Mouse (Mus musculus) midbrain, postnatal 0 days (tissue): ENCODE measurements around the gene Hpca. TPM values are rescaled to one million over a fixed set of nuclear protein-coding genes. Genes with fewer than 3 reads are reported as not detected.

Source experiments
- ATAC-seq: fragments of 200-750 bp; cut with Nextera tagmentation; 2 replicates; pipeline ENCODE4 v1.8.0; 2017; ENCODE audit warnings: moderate number of reproducible peaks, mild to moderate bottlenecking, moderate TSS enrichment, moderate library complexity; ENCODE audit not compliant: low FRiP score
- DNase-seq: peaks from one replicate; pipeline ENCODE4 v3.0.0-alpha.2; 2015; ENCODE audit warnings: low spot score
- H3K27ac ChIP-seq: fragments of 300-500 bp; sonication (generic); 2 replicates; pipeline ENCODE4 v1.5.1; 2014; ENCODE audit warnings: low read depth, mild to moderate bottlenecking, low read length, mixed read lengths
- H3K27me3 ChIP-seq: fragments of 300-500 bp; sonication (generic); 2 replicates; pipeline ENCODE4 v1.6.1; 2014; ENCODE audit warnings: low read length, control low read depth, mixed read lengths; ENCODE audit not compliant: insufficient read depth
- H3K36me3 ChIP-seq: fragments of 300-500 bp; sonication (generic); 2 replicates; pipeline ENCODE4 v1.6.1; 2014; ENCODE audit warnings: low read length, control low read depth, mixed read lengths; ENCODE audit not compliant: insufficient read depth
- H3K4me1 ChIP-seq: fragments of 300-500 bp; sonication (generic); 2 replicates; pipeline ENCODE4 v1.6.1; 2014; ENCODE audit warnings: mild to moderate bottlenecking, control low read depth, antibody characterized with exemption, low read length, mixed read lengths; ENCODE audit not compliant: insufficient read depth
- H3K4me2 ChIP-seq: fragments of 300-500 bp; sonication (generic); 2 replicates; pipeline ENCODE4 v1.6.1; 2014; ENCODE audit warnings: low read depth, mild to moderate bottlenecking, low read length, mixed read lengths; ENCODE audit not compliant: poor library complexity, severe bottlenecking
- H3K4me3 ChIP-seq: fragments of 300-500 bp; sonication (generic); 2 replicates; pipeline ENCODE4 v1.5.1; 2014; ENCODE audit warnings: low read depth, mild to moderate bottlenecking, low read length, moderate library complexity
- H3K9ac ChIP-seq: fragments of 300-500 bp; sonication (generic); replicated peaks from 2 replicates; pipeline ENCODE4 v1.6.1; 2014; ENCODE audit warnings: mild to moderate bottlenecking, low read length, moderate library complexity, mixed read lengths; ENCODE audit not compliant: poor library complexity, severe bottlenecking
- H3K9me3 ChIP-seq: fragments of 300-500 bp; sonication (generic); 2 replicates; pipeline ENCODE4 v1.6.1; 2016; ENCODE audit warnings: low read length, control low read depth
- CTCF ChIP-seq: IDR thresholded peaks from 2 replicates; pipeline ENCODE4 v1.5.1; 2016; ENCODE audit warnings: antibody characterized with exemption, mild to moderate bottlenecking
- WGBS: fragments of 180-500 bp; shearing (Covaris S2); extraction: QIAGEN DNeasy Blood & Tissue Kit; methylation state at CpG from one replicate; pipeline ENCODE4 v1.1.7; 2014; 5-methylcytosine and 5-hydroxymethylcytosine counted together
- polyA plus RNA-seq: library from polyadenylated mRNA; unstranded; fragments of >200 nt; fragmentation: Nextera tagmentation; extraction: Ambion mirVana; gene quantifications from 2 replicates; pipeline ENCODE4 v1.2.1, GENCODE M21; 2015
- total RNA-seq: library from RNA; depleted of rRNA; stranded (reverse); fragments of >200 nt; gene quantifications from 2 replicates; pipeline ENCODE4 v1.2.3, GENCODE M21; 2014; rRNA removed

The Hpca gene
- total and polyA plus RNA-seq, 2 experiments from 2014 or later, result 217 to 292 TPM

- Histone ChIP-seq H3K4me2 (no peak overlapping the region), H3K27me3 (no peaks in the 10 kb centered on the region), H3K9me3 (no peaks in the 10 kb centered on the region), H3K4me1 (no peaks in the 10 kb centered on the region), H3K27ac (no peak overlapping the region), H3K9ac (no peak overlapping the region), H3K36me3 (no peaks in the 10 kb centered on the region), H3K4me3 (no peak overlapping the region)
- no peak for DNase-seq
- 89% methylated on average over 5 of the region's 5 CpGs for WGBS
- no peak for ATAC-seq
- no peak for TF ChIP-seq CTCF
Measured at GRCm38 (mm10) chr4:129067638-129068415, 54.0 kb downstream of the Hpca start.

- no peak overlapping the region for H3K9ac ChIP-seq
- no peaks in the 10 kb centered on the region for H3K36me3 ChIP-seq
- H3K4me2 ChIP-seq, result no peak overlapping the region
- ATAC-seq, result no peak
- no peak for DNase-seq
- no peaks in the 10 kb centered on the region for H3K27me3 ChIP-seq
- no peaks in the 10 kb centered on the region for H3K4me1 ChIP-seq
- TF ChIP-seq CTCF, result no peak
- no peaks in the 10 kb centered on the region for H3K9me3 ChIP-seq
- no peak overlapping the region for H3K27ac ChIP-seq
- no peak overlapping the region for H3K4me3 ChIP-seq
Measured at GRCm38 (mm10) chr4:129065688-129066236, 56.1 kb downstream of the Hpca start.

GRCm38 (mm10) chr4:129062281-129063075 is 59.4 kb downstream of the Hpca start:
- no peak for DNase-seq
- WGBS, result 78% methylated on average over 3 of the region's 3 CpGs
- Histone ChIP-seq H3K36me3 (no peaks in the 10 kb centered on the region), H3K9me3 (no peaks in the 10 kb centered on the region), H3K9ac (no peak overlapping the region), H3K27me3 (no peaks in the 10 kb centered on the region), H3K4me3 (no peak overlapping the region), H3K4me1 (peaks cover 4% of the 10 kb centered on the region; the same call in 1 of the 2 replicates), H3K27ac (no peak overlapping the region), H3K4me2 (no peak overlapping the region)
- no peak for TF ChIP-seq CTCF
- ATAC-seq, result no peak

Other genes starting within 250 kb of the Hpca start
- 22.3 and 25.2 TPM in 2 replicates for gene Trim62, start 238.5 kb downstream of the Hpca start, total RNA-seq
- 25.9 and 26.8 TPM in 2 replicates for gene Trim62, start 238.5 kb downstream of the Hpca start, polyA plus RNA-seq
- 20.2 and 29.3 TPM in 2 replicates for gene Azin2, start 159.6 kb downstream of the Hpca start, total RNA-seq
- 21.7 and 28.5 TPM in 2 replicates for gene Azin2, start 159.6 kb downstream of the Hpca start, polyA plus RNA-seq
- gene Ak2, start 130.1 kb downstream of the Hpca start, total RNA-seq, result 28.8 and 31.0 TPM in 2 replicates
- gene Ak2, start 130.1 kb downstream of the Hpca start, polyA plus RNA-seq, result 66.0 and 67.1 TPM in 2 replicates
- gene Rnf19b, start 63.8 kb downstream of the Hpca start, total RNA-seq, result 138 and 160 TPM in 2 replicates
- 34.8 and 40.2 TPM in 2 replicates for gene Rnf19b, start 63.8 kb downstream of the Hpca start, polyA plus RNA-seq
- gene Tmem54, start 16.5 kb downstream of the Hpca start, total RNA-seq, result 0.99 TPM in 1 of 2 replicates, not detected in the other
- 0.21 TPM in 1 of 2 replicates, not detected in the other for gene Tmem54, start 16.5 kb downstream of the Hpca start, polyA plus RNA-seq
- gene Fndc5, start 15.0 kb upstream of the Hpca start, total RNA-seq, result 22.5 and 36.3 TPM in 2 replicates
- 14.6 and 16.1 TPM in 2 replicates for gene Fndc5, start 15.0 kb upstream of the Hpca start, polyA plus RNA-seq
- 49.6 and 59.5 TPM in 2 replicates for gene S100pbp, start 67.7 kb upstream of the Hpca start, total RNA-seq
- gene S100pbp, start 67.7 kb upstream of the Hpca start, polyA plus RNA-seq, result 20.7 and 24.2 TPM in 2 replicates
- gene Yars, start 67.7 kb upstream of the Hpca start, total RNA-seq, result 66.8 and 81.9 TPM in 2 replicates
- 107 and 111 TPM in 2 replicates for gene Yars, start 67.7 kb upstream of the Hpca start, polyA plus RNA-seq
- 16.6 and 25.6 TPM in 2 replicates for gene C77080, start 139.4 kb upstream of the Hpca start, total RNA-seq
- 5.2 and 5.5 TPM in 2 replicates for gene C77080, start 139.4 kb upstream of the Hpca start, polyA plus RNA-seq
- 2.1 and 2.6 TPM in 2 replicates for gene Sync, start 165.6 kb upstream of the Hpca start, total RNA-seq
- gene Sync, start 165.6 kb upstream of the Hpca start, polyA plus RNA-seq, result 1.1 and 1.3 TPM in 2 replicates
- 79.2 and 82.4 TPM in 2 replicates for gene Rbbp4, start 213.3 kb upstream of the Hpca start, total RNA-seq
- gene Rbbp4, start 213.3 kb upstream of the Hpca start, polyA plus RNA-seq, result 187 and 198 TPM in 2 replicates
- 2.9 and 4.1 TPM in 2 replicates for gene Zbtb8os, start 213.7 kb upstream of the Hpca start, total RNA-seq
- gene Zbtb8os, start 213.7 kb upstream of the Hpca start, polyA plus RNA-seq, result 15.6 and 20.6 TPM in 2 replicates